Comparison of ENCODE assay signal across 10 mouse cellular contexts in genomic region chr3:102979550-102980348, GRCm38 (mm10). TPM values are rescaled to one million over a fixed set of nuclear protein-coding genes. Genes with fewer than 3 reads are reported as not detected.
DNase-seq lines count a peak whose midpoint lies in the region; ATAC-seq lines count a peak whose summit lies in the region.
"Had no signal": no experiment of that assay in that cellular context is flagged by ENCODE, and none has a peak within 500 bp of the region (broad histone marks: within the 10 kb centered on the region; RNA-seq: fewer than 3 reads in every experiment).

No protein-coding gene starts in this region.

- no peak overlapping the region for H3K27ac ChIP-seq in embryonic facial prominence, embryonic 11.5 days (replicated peaks; ENCODE audit: low read depth, low read length)
- H3K27ac ChIP-seq in hindbrain, embryonic 15.5 days (replicated peaks) = peak overlapping the region; percentile 85

- DNase-seq in left cerebral cortex, postnatal 14 days (ENCODE audit: low spot score in 2 of 2) = peak; percentile 22 to 50
- DNase-seq in left cerebral cortex, adult 8-10 months (ENCODE audit: low spot score in 2 of 2) = no peak
- peak; percentile 50 for DNase-seq in embryonic facial prominence, embryonic 11.5 days (ENCODE audit: low spot score)
- peak; percentile 14 for DNase-seq in right cerebral cortex, postnatal 14 days
- DNase-seq in kidney, postnatal 4 days = no peak
- DNase-seq: gastrocnemius, postnatal 10 days; lung, postnatal 10 days had no signal

- H3K4me1 ChIP-seq in embryonic facial prominence, embryonic 11.5 days (ENCODE audit: control insufficient read depth, insufficient read depth, low read length) = no peaks in the 10 kb centered on the region
- peaks cover 8% of the 10 kb centered on the region for H3K4me1 ChIP-seq in hindbrain, embryonic 15.5 days (replicated peaks)

- intact Hi-C loops in left cerebral cortex, postnatal 14 days (cut with DNase I) = no loop called here

- peak; percentile 87 for ATAC-seq in embryonic facial prominence, embryonic 11.5 days (replicated peaks; ENCODE audit: insufficient number of reproducible peaks, low FRiP score, low TSS enrichment, low read depth)
- peak; percentile 97 for ATAC-seq in hindbrain, embryonic 15.5 days (ENCODE audit: low FRiP score, low read depth)
- no peak; the same call in 1 of the 2 replicates for ATAC-seq in cerebellum, adult (ENCODE audit: insufficient number of reproducible peaks, low FRiP score, low TSS enrichment)

- no peak overlapping the region for H3K9ac ChIP-seq in embryonic facial prominence, embryonic 11.5 days (replicated peaks; ENCODE audit: low read length)
- peak overlapping the region; percentile 15 for H3K9ac ChIP-seq in hindbrain, embryonic 15.5 days

- 37% methylated on average over 10 of the region's 10 CpGs for WGBS in embryonic facial prominence, embryonic 11.5 days
- WGBS in hindbrain, embryonic 15.5 days = 10% methylated on average over 10 of the region's 10 CpGs

- H3K4me3 ChIP-seq in embryonic facial prominence, embryonic 11.5 days (ENCODE audit: low read depth, low read length) = no peak overlapping the region
- peak overlapping the region; percentile 19 for H3K4me3 ChIP-seq in hindbrain, embryonic 15.5 days

- H3K4me2 ChIP-seq in embryonic facial prominence, embryonic 11.5 days (ENCODE audit: low read depth, low read length) = no peak overlapping the region
- peak overlapping the region; percentile 50 for H3K4me2 ChIP-seq in hindbrain, embryonic 15.5 days

- no peaks in the 10 kb centered on the region for H3K36me3 ChIP-seq in embryonic facial prominence, embryonic 11.5 days (replicated peaks; ENCODE audit: control insufficient read depth, insufficient read depth, low read depth, low read length)
- H3K36me3 ChIP-seq in hindbrain, embryonic 15.5 days = no peaks in the 10 kb centered on the region

- no peaks in the 10 kb centered on the region for H3K9me3 ChIP-seq in embryonic facial prominence, embryonic 11.5 days (replicated peaks; ENCODE audit: control insufficient read depth, low read length)
- no peaks in the 10 kb centered on the region for H3K9me3 ChIP-seq in hindbrain, embryonic 15.5 days

- no peaks in the 10 kb centered on the region for H3K27me3 ChIP-seq in embryonic facial prominence, embryonic 11.5 days (ENCODE audit: control insufficient read depth, insufficient read depth, low read length)
- H3K27me3 ChIP-seq in hindbrain, embryonic 15.5 days = no peaks in the 10 kb centered on the region

RNA-seq across cellular contexts. Expression of gene Sike1, which starts 15.8 kb away (rescaled TPM):
- total RNA-seq in left cerebral cortex, postnatal 14 days (2021) = 10 to 100 TPM; 83.8 to 86.8 TPM
- total RNA-seq in left cerebral cortex, adult 8-10 months (2022) = 10 to 100 TPM; 54.7 to 65.9 (median 59.8) TPM
- 71.2 and 76.7 TPM in 2 replicates for polyA plus RNA-seq in embryonic facial prominence, embryonic 11.5 days (2014; fragmentation: Nextera tagmentation; extraction: Ambion mirVana)
- 57.8 and 61.7 TPM in 2 replicates for polyA plus RNA-seq in hindbrain, embryonic 15.5 days (2015; fragmentation: Nextera tagmentation; extraction: Ambion mirVana)

RNA-seq across cellular contexts. Expression of gene Nr1h5, which starts 15.8 kb away (rescaled TPM):
- total RNA-seq in left cerebral cortex, postnatal 14 days (2021) = not detected
- total RNA-seq in left cerebral cortex, adult 8-10 months (2022) = not detected
- polyA plus RNA-seq in embryonic facial prominence, embryonic 11.5 days (2014; fragmentation: Nextera tagmentation; extraction: Ambion mirVana) = 0.15 and 0.20 TPM in 2 replicates
- polyA plus RNA-seq in hindbrain, embryonic 15.5 days (2015; fragmentation: Nextera tagmentation; extraction: Ambion mirVana) = not detected in 2 replicates
- total RNA-seq: gastrocnemius, postnatal 10 days; layer of hippocampus, adult 18-20 months had no signal

RNA-seq across cellular contexts. Expression of gene Csde1, which starts 40.5 kb away (rescaled TPM):
- total RNA-seq in left cerebral cortex, postnatal 14 days (2021) = 100 to 1,000 TPM; 247 to 252 TPM
- 100 to 1,000 TPM; 242 to 273 (median 261) TPM for total RNA-seq in left cerebral cortex, adult 8-10 months (2022)
- 530 and 576 TPM in 2 replicates for polyA plus RNA-seq in embryonic facial prominence, embryonic 11.5 days (2014; fragmentation: Nextera tagmentation; extraction: Ambion mirVana)
- polyA plus RNA-seq in hindbrain, embryonic 15.5 days (2015; fragmentation: Nextera tagmentation; extraction: Ambion mirVana) = 314 and 316 TPM in 2 replicates

RNA-seq across cellular contexts. Expression of gene Sycp1, which starts 43.8 kb away (rescaled TPM):
- under 1 TPM in 1 of 2 experiments, not detected in 1; 0.20 TPM for total RNA-seq in left cerebral cortex, postnatal 14 days (2021)
- not detected for total RNA-seq in left cerebral cortex, adult 8-10 months (2022)
- not detected in 2 replicates for polyA plus RNA-seq in embryonic facial prominence, embryonic 11.5 days (2014; fragmentation: Nextera tagmentation; extraction: Ambion mirVana)
- polyA plus RNA-seq in hindbrain, embryonic 15.5 days (2015; fragmentation: Nextera tagmentation; extraction: Ambion mirVana) = not detected in 2 replicates
- total RNA-seq: layer of hippocampus, adult 18-20 months had no signal

Comparison
In these comparisons a context has a peak if more than half of its experiments do, and no peak if none do; other contexts are left out.
1. DNase-seq: peak in left cerebral cortex, postnatal 14 days (2 of 2), embryonic facial prominence, embryonic 11.5 days (single experiment) and right cerebral cortex, postnatal 14 days (single experiment); none in left cerebral cortex, adult 8-10 months (0 of 2) and kidney, postnatal 4 days (0 of 2).